Mouse (Mus musculus) cerebellum, adult 11-12 months (tissue): Measurements from ENCODE around the gene Hpd.

Experiments used
- DNase-seq: peaks from one replicate; pipeline ENCODE4 v3.0.0; 2022

The Hpd gene

DNA sequence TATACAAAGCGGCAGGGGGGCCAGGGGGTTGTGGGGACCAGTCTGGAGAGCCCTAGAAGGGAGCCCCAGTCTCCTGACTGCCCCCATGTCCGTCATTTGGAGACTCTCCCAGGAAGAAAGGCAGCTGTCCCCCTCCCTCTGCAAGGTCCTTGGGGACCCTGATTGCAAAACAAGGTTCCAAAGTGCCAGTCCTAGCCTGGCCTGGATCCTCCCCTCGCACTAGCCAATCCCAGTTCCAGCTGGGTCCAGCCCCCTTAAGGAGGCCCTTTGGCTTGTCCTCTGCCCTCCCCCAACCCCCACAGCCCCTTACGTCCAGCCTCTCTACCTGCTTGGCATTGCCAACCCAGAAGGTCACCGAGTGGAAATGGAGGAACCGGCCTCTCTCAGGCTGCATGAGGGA lies 991 bp downstream of the Hpd start:
- DNase-seq = no peak

DNA sequence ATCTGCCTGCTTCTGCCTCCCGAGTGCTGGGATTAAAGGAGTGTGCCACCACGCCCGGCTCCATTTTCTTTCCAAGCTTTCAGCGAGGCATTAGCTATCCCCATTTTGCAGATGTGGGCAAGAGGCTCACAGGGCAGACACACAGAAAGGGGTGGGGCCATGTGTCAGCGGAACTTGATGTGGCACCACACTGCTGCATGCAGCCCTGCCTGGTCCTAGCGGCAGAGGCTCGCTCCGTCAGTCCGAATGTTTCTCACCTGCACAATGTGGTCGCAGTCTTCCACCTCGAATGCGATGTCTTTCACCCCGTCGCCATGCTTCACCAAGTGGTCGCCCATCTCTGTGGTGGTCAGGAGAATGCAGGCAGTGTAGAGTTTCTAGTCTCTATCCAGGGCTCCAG lies 2.1 kb downstream of the Hpd start:
- DNase-seq = no peak

DNA sequence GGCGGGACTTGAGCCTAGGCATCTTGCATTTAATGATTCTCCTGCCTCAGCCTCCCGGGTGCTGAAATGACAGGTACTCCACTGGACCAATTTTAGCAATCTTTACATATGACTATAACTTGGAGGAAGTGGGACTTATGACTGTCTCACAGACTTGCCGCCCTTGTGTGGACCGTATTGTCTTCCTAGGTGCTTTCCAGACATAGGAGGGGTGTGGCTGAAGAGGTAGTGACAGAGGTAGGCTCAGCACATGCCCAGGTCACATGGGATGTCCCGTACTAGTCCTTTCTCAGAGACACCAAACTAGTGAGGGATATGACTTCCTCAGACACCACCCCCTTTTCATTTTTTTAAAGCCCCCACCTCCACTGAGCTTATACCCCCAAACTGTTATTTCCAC lies 3.7 kb downstream of the Hpd start:
- no peak for DNase-seq

DNA sequence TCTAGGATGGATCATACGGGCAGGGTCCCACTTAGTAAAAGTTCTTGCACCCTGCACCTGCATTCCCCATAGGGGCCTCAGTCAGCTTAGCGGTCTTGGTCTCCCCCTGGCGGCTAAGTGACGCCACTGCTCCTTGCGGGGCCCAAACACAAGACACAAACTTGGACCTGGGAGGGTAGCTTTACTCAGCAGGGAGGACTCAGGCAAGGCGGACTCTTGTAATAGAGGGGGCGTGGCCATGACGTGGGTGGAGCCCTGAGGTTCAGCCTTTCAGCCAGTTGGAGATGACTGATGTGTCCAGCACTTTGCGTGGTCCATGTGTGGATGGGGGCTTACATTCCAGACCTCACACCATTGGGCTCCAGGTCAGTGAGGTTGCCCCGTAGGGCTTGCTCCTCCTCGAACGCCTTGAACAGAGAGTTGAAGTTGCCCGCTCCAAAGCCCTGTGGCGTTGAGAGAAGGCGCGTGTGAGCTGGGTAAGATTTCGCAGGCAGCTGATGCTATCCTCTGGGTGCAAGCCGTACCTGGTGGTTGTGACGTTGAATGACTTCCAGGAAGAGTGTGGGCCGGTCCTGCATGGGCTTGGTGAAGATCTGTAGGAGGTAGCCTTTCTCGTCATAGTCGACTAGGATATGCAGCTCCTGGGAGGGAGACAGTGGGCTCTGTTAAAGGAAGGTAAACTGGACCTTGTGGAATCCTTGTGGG lies 10.7 kb downstream of the Hpd start:
- DNase-seq = peak; percentile 70

DNA sequence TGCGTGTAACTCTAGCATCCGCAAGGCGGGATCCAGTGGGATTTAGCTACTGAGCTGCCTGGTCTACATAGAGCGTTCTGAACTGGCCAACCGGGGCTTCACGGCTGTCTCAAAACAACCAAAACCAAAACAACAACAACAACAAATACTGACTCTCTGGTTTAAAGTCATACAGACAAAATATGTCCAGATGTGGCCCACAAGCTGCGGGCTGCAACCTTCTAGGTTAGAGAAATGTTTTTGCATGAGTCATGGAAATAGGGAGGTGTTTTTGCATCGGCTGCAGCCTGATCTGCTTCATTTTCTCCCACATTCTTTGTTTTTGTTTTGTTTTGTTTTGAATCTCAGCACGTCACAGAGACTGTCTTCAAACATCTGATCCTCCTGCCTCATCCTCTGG lies 12.2 kb downstream of the Hpd start:
- no peak for DNase-seq

DNA sequence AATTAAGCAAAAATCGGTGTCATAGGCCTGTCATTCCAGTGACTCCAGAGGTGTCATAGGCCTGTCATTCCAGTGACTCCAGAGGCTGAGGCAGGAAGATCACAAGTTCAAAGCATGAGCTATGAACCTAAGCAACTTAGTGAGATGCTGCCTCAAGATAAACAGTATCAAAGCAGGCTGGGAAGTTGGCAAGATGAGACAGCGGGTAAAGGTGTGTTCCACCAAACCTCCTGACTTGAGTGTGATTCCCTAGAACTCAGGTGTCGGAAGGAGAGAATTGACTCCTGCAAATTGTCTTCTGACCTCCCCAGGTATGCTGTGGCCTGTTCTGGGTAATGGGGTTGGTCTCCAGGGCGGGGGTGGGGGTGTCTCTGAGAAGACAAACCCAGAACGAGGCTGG lies 13.2 kb downstream of the Hpd start, which contains the start of gene Psmd9:
Gene Psmd9 (plus strand): TSS at position 130 of the 400 bp plus-strand sequence.
- no peak for DNase-seq

DNA sequence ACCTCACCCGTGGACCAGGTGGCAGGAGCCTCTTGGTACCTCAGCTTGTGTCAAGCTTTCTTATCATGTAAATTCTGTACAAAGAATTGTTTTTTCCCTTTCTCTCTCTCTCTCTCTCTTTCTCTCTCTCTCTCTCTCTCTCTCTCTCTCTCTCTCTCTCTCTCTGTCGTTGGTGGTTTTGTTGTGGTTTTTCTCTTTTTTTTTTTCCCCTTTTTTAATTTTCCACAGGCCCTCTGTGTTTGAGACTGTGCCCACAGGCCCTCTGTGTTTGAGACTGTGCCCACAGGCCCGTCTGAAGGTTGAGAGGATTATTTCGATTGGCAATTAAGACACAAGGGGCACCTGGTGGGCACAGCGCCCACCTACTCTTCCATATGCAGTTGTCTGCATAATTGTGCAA lies 14.9 kb downstream of the Hpd start:
- no peak for DNase-seq

DNA sequence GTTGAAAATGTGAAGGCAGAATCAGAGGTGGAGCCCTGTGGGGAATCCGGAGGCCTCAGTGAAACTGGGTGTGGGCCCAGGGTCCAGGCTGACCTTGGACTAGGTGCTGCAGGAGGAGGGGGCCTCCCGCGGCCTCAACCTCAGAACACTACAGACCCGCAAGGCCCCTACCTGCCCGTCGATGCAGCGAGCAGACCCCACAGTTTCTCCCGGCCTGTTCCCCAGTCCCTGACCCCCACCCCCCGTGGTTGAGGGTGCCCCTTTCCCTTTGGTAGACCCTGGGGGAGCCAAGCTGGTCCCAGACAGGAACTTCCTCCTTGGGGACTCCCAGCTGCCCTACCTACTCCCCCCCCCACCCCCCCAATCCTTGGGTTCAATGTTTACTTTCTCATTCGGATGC lies 16.1 kb downstream of the Hpd start:
- DNase-seq = no peak

DNA sequence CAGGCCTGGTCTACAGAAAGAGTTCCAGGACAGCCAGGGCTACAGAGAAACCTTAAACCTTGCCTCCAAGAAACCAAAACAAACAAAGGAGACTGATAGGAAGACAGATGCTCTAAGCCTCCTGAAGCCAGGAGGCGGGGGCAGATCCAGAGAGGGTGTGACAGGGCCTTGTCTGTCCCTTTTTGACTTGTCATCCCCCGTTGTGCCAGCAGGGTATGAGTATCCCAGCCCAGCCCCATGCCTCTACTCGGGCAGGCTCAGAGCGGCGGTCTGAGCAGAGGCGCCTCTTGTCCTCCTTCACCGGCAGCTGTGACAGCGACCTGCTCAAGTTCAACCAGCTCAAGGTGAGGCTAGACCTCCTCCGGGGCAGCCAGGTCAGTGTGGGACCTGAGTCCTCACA lies 19.6 kb downstream of the Hpd start:
- no peak for DNase-seq

DNA sequence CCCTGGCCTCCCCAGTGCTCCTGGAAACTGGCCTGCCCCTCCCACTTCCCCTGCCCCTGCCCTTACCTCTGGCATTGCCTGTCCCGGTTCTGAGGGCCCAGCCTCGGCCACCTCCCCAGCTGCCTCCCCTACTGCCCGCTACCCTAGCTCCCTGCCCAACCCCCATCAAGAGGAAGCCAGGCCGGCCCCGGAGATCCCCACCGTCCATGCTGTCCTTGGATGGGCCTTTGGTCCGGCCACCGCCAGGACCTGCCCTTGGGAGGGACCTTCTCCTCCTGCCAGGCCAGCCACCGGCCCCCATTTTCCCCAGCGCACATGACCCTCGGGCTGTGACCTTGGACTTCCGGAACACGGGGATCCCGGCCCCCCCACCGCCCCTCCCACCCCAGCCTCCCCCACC lies 22.2 kb downstream of the Hpd start:
- DNase-seq = peak; percentile 16

DNA sequence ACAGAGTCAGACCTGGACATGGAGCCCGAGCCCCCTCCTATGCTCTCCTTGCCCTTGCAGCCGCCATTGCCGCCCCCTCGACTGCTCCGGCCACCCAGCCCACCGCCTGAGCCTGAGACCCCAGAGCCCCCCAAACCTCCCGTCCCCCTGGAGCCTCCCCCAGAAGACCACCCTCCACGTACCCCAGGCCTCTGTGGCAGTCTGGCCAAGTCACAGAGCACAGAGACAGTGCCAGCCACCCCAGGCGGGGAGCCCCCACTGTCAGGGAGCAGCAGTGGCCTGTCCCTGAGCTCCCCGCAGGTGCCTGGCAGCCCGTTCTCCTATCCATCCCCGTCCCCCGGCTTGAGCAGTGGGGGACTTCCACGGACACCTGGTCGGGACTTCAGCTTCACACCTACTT lies 22.7 kb downstream of the Hpd start:
- peak; percentile 28 for DNase-seq

DNA sequence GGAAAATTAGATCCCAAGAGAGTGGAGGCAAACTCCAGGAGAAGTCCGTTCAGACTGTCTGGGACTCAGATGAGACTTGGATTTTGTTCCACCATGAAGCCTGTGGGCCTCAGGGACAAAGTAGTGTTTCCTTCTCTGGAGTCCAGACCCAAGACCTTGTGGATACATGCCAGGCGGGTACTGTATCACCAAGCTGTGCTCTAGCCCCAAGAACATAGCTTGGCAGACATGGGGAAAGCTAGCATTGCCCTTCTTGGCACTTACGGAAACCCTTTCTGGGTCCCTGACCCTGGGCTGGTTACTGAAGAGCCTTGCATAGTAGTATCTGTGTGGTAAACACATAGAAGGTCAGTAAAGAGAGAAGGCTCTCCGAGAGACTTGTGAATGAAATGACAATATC lies 23.1 kb downstream of the Hpd start:
- no peak for DNase-seq

DNA sequence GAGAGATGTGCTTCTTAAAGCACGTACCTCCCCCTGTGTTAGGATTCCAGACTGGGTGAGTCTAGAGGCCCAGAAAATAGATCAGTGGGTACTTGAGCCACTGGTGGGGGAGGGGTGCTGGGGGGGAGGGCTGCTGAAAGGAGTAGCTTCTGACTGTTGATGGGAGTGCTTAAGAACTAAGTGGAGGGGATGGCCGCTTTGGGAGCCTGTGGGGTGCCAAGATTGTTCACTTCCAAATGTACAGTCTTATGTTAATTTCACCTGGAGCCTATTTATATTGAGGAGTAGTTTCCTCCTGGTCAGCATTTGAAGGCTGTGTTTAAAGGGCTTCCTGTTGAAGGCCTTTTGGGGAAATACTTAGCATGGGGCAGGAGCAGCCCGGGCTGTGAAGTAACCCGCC lies 24.6 kb downstream of the Hpd start:
- no peak for DNase-seq

DNA sequence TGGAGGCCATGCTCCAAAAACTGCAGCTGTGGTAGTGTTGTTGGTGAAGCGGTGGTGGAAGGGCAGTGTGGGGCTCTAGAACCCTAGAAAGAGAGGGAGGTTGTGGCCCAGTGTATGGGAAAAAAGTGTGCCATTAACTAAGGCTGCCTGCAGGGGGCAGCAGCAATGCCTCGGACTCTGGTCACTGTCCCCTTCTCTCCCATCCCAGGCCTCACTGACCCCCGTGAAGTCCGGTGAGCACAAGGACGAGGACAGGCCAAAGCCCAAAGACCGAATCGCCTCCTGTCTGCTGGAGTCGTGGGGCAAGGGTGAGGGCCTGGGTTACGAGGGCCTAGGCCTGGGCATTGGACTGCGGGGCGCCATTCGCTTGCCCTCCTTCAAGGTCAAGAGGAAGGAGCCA lies 25.8 kb downstream of the Hpd start:
- DNase-seq = no peak

DNA sequence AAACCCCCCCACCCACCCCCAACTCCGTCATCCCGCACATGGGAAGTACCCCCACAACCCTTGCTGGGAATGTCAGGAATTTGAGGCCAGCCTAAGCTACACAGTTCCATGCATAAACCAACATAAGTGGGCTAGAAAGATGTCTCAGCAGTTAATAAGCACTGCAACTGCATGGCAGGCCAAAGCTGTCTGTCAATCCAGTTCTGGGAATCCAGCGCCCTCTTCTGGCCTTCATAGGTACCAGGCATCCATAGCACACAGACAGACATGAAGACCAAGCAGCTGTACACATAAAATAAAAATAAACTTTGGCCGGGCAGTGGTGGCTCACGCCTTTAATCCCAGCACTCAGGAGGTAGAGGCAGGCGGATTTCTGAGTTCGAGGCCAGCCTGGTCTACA lies 27.1 kb downstream of the Hpd start:
- DNase-seq = peak; percentile 61

DNA sequence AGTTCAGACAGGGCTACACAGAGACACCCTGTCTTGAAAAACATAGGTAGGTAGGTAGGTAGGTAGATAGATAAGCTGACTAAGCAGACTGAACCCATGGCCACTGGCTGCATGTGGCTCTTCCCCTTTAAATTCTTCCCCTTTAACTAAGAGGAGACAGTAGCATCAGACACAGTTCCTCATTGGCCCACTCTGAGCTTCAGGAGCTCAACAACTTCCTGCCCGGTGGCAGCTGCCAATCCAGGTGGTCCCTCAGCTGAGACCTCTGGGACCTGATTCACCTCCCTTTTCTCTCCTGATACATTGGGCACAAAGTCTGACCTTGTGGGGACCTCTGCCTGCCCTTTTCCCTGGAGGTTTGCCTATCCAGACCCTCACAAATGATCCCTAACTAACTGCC lies 29.6 kb downstream of the Hpd start:
- DNase-seq = no peak

DNA sequence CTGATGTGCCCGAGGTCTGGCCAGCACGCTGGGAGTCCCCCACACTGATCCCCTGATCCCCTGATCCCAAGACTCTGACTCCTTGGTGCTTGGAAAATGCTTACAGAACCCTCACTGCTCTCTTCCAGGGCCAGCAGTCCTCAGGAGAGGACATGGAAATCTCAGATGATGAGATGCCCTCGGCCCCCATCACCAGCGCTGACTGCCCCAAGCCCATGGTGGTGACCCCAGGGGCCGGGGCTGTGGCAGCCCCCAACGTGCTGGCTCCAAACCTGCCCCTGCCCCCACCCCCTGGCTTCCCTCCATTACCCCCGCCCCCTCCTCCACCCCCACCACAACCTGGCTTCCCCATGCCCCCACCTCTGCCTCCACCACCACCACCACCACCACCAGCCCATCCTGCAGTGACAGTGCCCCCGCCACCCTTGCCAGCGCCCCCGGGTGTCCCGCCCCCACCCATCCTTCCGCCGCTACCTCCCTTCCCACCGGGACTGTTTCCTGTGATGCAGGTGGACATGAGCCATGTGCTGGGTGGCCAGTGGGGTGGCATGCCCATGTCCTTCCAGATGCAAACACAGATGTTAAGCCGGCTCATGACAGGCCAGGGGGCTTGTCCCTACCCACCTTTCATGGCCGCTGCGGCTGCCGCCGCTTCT lies 30.7 kb downstream of the Hpd start:
- peak; percentile 47 for DNase-seq

DNA sequence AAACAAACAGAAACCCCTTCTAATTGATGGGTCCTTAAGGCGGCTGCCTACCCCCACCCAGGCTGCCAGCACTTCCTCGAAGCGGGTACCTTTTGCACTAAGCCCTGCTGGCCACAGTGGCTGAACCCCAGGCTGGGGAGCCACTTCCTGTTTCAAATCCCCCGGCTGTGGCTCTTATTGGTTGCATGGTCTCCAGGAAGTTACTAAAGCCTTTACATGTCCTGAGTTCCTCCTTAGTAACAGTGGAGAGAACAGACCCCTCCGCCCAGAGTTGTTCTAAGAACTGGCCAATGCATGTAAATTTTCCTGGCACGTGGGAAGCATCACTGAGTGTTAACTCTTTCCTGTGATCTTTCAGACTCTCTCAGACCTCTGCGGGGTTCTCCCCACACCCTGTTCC lies 31.4 kb downstream of the Hpd start:
- DNase-seq = no peak

DNA sequence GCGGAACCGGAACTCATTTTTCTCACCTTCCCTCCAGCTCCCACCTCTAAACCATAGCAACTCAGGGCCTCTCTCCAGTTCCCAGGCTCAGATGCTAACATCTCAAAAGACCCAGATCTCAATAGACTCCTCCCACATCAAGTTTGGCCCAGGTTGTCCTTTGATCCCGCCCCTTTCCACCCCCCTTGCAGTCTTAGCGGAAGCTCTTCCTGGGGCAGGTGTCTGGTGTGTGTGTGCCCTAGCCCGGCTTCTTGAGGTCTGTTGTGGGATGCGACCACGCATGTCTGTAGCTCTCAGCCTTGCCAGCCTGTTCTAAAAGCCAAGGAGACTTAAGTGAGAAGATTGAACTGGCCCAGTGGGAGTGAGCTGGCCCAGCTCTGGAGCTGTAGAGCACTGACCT lies 31.9 kb downstream of the Hpd start:
- peak; percentile 72 for DNase-seq

DNA sequence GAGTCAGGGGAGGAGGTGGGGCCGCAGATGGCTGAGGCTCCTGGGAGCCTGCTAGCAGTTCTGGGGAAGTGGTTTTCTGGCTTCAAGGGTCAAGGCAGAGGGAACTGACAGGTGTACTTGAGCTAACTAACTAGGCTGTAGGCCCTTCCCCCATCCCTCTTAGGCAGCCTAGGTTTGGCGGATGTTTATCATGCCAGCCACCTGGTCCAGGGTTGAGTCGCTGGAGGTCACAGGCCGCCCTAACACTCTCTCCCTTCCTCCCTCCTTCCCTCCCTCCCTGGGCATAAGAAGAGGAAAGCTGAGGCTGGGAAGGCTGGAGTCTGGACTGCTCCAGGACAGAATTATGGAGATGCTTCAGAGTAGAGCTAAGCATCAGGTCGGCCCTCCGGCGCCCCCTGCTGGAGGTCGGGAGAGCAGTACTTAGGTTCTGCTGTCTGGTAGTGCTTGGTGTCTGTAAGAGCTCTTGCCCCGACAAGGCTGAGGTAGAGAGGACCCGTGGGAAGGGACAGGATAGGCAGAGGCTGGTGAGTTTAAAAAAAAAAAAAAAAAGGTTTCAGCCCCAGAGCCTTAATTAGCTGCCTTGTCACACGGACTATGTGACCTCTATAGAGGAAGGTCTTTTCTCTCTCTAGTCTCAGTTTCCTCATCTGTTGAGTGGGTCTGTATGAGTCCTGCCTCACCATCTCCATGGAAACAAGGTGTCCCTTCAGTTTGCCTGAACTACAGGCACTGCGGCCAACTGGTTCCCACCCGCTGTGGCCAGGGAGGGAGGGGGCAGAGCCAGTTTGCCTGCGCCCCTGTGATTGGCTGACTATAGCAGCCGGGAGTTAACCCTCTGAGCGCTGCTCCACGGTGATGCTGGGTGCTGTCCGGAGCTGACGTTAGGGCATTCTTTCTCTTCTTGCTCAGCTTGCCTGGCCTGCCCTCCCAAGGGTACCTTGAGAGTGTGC lies 32.8 kb downstream of the Hpd start:
- peak; percentile 90 for DNase-seq

DNA sequence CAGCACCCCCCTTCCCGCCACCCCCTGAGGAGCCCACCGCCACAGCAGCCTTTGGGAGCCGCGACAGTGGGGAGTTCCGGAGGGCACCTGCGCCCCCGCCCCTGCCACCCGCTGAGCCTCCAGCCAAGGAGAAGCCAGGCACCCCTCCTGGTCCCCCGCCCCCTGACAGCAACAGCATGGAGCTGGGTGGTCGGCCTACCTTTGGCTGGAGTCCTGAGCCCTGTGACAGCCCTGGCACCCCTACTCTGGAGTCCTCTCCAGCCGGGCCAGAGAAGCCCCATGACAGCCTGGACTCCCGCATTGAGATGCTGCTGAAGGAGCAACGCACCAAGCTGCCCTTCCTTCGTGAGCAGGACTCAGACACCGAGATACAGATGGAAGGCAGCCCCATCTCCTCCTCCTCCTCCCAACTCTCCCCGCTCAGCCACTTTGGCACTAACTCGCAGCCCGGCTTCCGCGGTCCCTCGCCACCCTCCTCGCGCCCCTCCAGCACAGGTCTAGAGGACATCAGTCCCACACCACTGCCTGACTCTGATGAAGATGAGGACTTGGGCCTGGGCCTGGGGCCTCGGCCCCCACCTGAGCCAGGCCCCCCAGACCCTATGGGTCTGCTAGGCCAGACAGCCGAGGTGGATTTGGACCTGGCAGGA lies 34.3 kb downstream of the Hpd start:
- peak; percentile 64 for DNase-seq

DNA sequence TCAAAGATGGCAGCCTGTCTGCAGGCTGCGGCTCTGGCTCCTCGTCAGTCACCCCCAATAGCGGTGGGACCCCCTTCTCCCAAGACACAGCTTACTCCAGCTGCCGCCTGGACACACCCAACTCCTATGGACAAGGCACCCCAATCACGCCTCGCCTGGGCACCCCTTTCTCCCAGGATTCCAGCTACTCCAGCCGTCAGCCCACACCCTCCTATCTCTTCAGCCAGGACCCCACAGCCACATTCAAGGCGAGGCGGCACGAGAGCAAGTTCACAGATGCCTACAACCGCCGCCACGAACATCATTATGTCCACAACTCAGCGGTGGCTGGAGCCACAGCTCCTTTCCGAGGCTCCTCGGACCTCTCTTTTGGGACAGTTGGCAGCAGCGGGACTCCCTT lies 35.0 kb downstream of the Hpd start:
- no peak for DNase-seq

DNA sequence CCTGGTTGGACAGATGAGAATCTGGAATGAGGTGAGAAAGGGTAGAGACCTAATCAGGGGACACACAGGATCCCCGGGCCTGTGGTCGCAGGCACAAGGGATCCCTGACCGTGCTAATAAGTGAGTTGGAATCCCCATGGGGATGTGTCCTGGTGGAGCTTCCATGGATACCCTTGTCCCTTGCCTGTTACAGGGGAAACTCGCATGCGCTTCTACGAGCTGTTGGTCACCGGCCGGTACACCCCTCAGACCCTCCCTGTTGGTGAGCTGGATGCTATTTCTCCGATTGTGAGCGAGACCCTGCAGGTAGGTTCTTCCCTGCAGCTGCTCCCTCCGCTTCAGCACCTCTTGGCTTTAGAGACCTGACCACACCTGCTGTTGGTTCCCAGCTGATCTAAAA lies 36.2 kb downstream of the Hpd start:
- peak; percentile 43 for DNase-seq
